Mouse (Mus musculus): Measurements from ENCODE around the gene Nlgn2.

- no peak for TF ChIP-seq GATA1 (IDR thresholded peaks at IDR 0.05; ENCODE audit: low read length)
- TF ChIP-seq TAL1 (IDR thresholded peaks at IDR 0.05; ENCODE audit: low read length) = no peak
Measured at GRCm38 (mm10) chr11:69872451-69872850, 34.9 kb upstream of the Nlgn2 start.
